Mouse (Mus musculus) spleen, adult 12 weeks (tissue): Measurements from ENCODE around the gene Syngr3.
"Not testable (repeated sequence)": the region's sequence is repeated elsewhere in the genome, so short reads cannot be mapped to it uniquely, and the experiment has no call there.

Experiments
- DNase-seq: peaks from one replicate; pipeline ENCODE4 v3.0.0; 2022; ENCODE audit warnings: low spot score

Syngr3 gene

GRCm38 (mm10) chr17:24676187-24676586 is 13.6 kb downstream of the Syngr3 start:
- DNase-seq: peak; percentile 60

- DNase-seq: no peak
Measured at GRCm38 (mm10) chr17:24674277-24674676, 15.5 kb downstream of the Syngr3 start.

GRCm38 (mm10) chr17:24672141-24672540 is 17.6 kb downstream of the Syngr3 start:
- no peak for DNase-seq

- no peak for DNase-seq
Measured at GRCm38 (mm10) chr17:24671346-24671745, 18.4 kb downstream of the Syngr3 start.

- no peak for DNase-seq
Measured at GRCm38 (mm10) chr17:24670246-24670844, 19.4 kb downstream of the Syngr3 start.

GRCm38 (mm10) chr17:24669545-24670245 is 20.1 kb downstream of the Syngr3 start, which contains the start of gene Zfp598:
Zfp598 (plus strand) TSS chr17:24669687.
- DNase-seq: peak; percentile 92

- not testable (repeated sequence) for DNase-seq
Measured at GRCm38 (mm10) chr17:24669214-24669544, 20.6 kb downstream of the Syngr3 start.

GRCm38 (mm10) chr17:24667416-24667815 is 22.3 kb downstream of the Syngr3 start:
- peak; percentile 49 for DNase-seq

GRCm38 (mm10) chr17:24667011-24667410 is 22.7 kb downstream of the Syngr3 start:
- DNase-seq: not testable (repeated sequence)

- DNase-seq: no peak
Measured at GRCm38 (mm10) chr17:24658017-24658758, 31.6 kb downstream of the Syngr3 start, which contains the start of gene Npw. Npw (minus strand) TSS chr17:24658457.

- DNase-seq: no peak
Measured at GRCm38 (mm10) chr17:24654969-24655368, 34.8 kb downstream of the Syngr3 start.

- DNase-seq: no peak
Measured at GRCm38 (mm10) chr17:24653967-24654710, 35.6 kb downstream of the Syngr3 start.

- no peak for DNase-seq
Measured at GRCm38 (mm10) chr17:24651835-24652234, 37.9 kb downstream of the Syngr3 start.

GRCm38 (mm10) chr17:24650766-24651165 is 39.0 kb downstream of the Syngr3 start:
- DNase-seq: no peak

- DNase-seq: no peak
Measured at GRCm38 (mm10) chr17:24650070-24650616, 39.6 kb downstream of the Syngr3 start, which contains the start of gene Slc9a3r2. Slc9a3r2 (minus strand) TSS chr17:24650327.

- DNase-seq: no peak
Measured at GRCm38 (mm10) chr17:24649581-24650069, 40.1 kb downstream of the Syngr3 start.

GRCm38 (mm10) chr17:24648731-24649377 is 40.9 kb downstream of the Syngr3 start:
- DNase-seq: no peak

GRCm38 (mm10) chr17:24647493-24647892 is 42.3 kb downstream of the Syngr3 start:
- no peak for DNase-seq

- DNase-seq: no peak
Measured at GRCm38 (mm10) chr17:24646381-24646780, 43.4 kb downstream of the Syngr3 start.

- DNase-seq: no peak
Measured at GRCm38 (mm10) chr17:24645916-24646315, 43.8 kb downstream of the Syngr3 start.
